Mouse (Mus musculus) heart, embryonic 16.5 days (tissue): ENCODE measurements around the gene Rho. TPM values are rescaled to one million over a fixed set of nuclear protein-coding genes. Genes with fewer than 3 reads are reported as not detected.

Source experiments
- ATAC-seq: fragments of 200-750 bp; cut with Nextera tagmentation; replicated peaks from 2 replicates; pipeline ENCODE4 v1.8.0; 2017; ENCODE audit warnings: moderate number of reproducible peaks; ENCODE audit not compliant: insufficient read depth, low FRiP score; ENCODE audit errors: extremely low read depth
- H3K27ac ChIP-seq: fragments of 300-500 bp; sonication (generic); 2 replicates; pipeline ENCODE4 v1.5.1; 2014; ENCODE audit warnings: mild to moderate bottlenecking, low read length, control low read depth, moderate library complexity
- H3K27me3 ChIP-seq: fragments of 300-500 bp; sonication (generic); 2 replicates; pipeline ENCODE4 v1.6.1; 2014; ENCODE audit warnings: low read length, mixed read lengths; ENCODE audit not compliant: control insufficient read depth, insufficient read depth
- H3K36me3 ChIP-seq: fragments of 300-500 bp; sonication (generic); 2 replicates; pipeline ENCODE4 v1.6.1; 2014; ENCODE audit not compliant: control insufficient read depth, insufficient read depth
- H3K4me1 ChIP-seq: fragments of 300-500 bp; sonication (generic); 2 replicates; pipeline ENCODE4 v1.6.1; 2014; ENCODE audit warnings: low read length, mixed read lengths; ENCODE audit not compliant: control insufficient read depth, insufficient read depth
- H3K4me2 ChIP-seq: fragments of 300-500 bp; sonication (generic); 2 replicates; pipeline ENCODE4 v1.6.1; 2014; ENCODE audit warnings: low read depth, mild to moderate bottlenecking, control low read depth, low read length
- H3K4me3 ChIP-seq: fragments of 300-500 bp; sonication (generic); 2 replicates; pipeline ENCODE4 v1.5.1; 2014; ENCODE audit warnings: mild to moderate bottlenecking, control low read depth, low read length
- H3K9ac ChIP-seq: fragments of 300-500 bp; sonication (generic); 2 replicates; pipeline ENCODE4 v1.6.1; 2014; ENCODE audit warnings: low read length, control low read depth
- H3K9me3 ChIP-seq: fragments of 300-500 bp; sonication (generic); replicated peaks from 2 replicates; pipeline ENCODE4 v1.6.1; 2016; ENCODE audit warnings: low read length; ENCODE audit not compliant: control insufficient read depth
- WGBS: fragments of 180-500 bp; shearing (Covaris S2); extraction: QIAGEN DNeasy Blood & Tissue Kit; methylation state at CpG from one replicate; pipeline ENCODE4 v1.1.7; 2014; 5-methylcytosine and 5-hydroxymethylcytosine counted together
- polyA plus RNA-seq: library from polyadenylated mRNA; unstranded; fragments of >200 nt; fragmentation: Nextera tagmentation; extraction: Ambion mirVana; gene quantifications from 2 replicates; pipeline ENCODE4 v1.2.1, GENCODE M21; 2015

Gene Rho
- polyA plus RNA-seq, 1 experiment from 2014 or later = not detected

DNA sequence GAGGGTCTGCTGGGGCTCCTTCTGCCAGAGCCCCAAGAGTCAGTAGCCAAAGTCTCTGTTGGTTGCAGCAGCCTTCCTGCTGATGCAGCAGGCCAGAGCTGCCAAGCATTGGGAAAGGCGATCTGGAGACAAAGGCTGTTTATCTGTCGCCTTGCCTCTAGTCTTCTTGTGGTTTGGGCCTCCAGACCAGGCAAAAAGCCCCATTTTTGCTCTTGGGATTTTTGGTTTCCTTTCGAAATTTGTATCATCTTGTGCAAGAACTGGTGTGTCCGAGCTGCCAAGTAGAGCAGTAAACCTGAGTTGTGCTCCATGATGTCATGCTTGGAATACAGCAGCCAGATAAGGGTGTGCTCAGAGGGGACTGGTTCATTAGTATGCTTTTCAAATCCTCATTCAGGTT is 34.4 kb upstream of the Rho start:
- no peak for ATAC-seq
- WGBS = 46% methylated on average over 4 of the region's 4 CpGs
- H3K36me3 ChIP-seq = no peaks in the 10 kb centered on the region; the same call in 1 of the 2 replicates
- H3K9me3 ChIP-seq = no peaks in the 10 kb centered on the region
- peaks cover 11% of the 10 kb centered on the region for H3K4me1 ChIP-seq
- H3K4me3 ChIP-seq = no peak overlapping the region
- no peaks in the 10 kb centered on the region for H3K27me3 ChIP-seq
- peak overlapping the region; percentile 12; the same call in 1 of the 2 replicates for H3K27ac ChIP-seq
- H3K4me2 ChIP-seq = no peak overlapping the region
- H3K9ac ChIP-seq = no peak overlapping the region

DNA sequence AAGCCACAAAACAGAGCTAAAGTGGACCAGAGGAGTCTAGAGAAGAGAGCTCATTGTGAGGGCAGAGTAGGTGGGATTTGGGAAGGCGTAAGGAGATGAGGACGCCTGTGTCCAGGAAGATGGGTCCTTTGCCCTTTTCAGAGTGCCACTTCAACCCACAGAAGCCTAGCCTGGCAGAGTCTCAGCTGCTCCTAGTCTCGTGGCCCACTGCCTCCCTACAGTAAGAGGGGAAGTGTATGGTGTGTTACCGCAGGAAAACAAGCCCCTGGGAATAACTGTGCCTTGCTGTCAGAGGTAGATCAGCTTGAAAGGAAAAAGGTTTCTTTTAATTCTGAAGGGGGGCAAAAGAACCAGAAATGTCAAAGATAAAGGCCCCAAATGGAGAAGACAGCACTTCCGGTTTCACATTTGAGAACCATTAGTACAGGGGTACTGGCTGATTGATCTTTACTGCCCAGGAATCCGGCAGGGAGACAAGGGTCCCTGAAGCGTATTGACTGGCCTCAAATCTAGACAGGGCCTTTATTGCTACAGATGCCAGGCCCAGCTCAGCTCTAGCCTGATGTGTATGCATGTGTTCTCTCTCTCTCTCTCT is 33.5 kb upstream of the Rho start:
- Histone ChIP-seq H3K4me2 (no peak overlapping the region), H3K4me1 (peaks cover 11% of the 10 kb centered on the region), H3K27me3 (no peaks in the 10 kb centered on the region), H3K36me3 (peaks cover 3% of the 10 kb centered on the region; the same call in 1 of the 2 replicates), H3K9me3 (no peaks in the 10 kb centered on the region), H3K27ac (no peak overlapping the region), H3K4me3 (no peak overlapping the region), H3K9ac (no peak overlapping the region)
- WGBS = 69% methylated on average over 7 of the region's 7 CpGs
- ATAC-seq = no peak

DNA sequence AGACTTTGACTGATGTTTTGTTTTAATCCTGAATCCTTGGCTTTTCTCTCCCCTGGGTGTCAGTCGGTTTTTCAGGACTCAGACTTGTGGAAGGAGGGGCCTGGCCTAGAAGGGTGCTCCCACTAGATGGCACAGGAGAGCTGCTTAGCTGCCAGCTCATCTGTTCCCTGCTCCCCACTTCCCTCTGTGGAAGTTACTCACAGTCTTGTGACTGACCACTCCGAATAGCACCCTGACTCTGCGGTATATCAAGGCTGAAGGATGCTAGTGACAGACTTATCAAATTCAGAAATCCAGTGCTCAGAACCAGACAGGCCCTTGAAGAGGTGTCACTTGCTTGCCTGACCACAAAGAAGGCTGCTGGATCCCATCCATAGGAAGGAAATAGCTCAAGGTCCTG is 30.5 kb upstream of the Rho start:
- Histone ChIP-seq H3K4me2 (no peak overlapping the region), H3K9me3 (no peaks in the 10 kb centered on the region), H3K27ac (peak overlapping the region; percentile 71), H3K27me3 (no peaks in the 10 kb centered on the region), H3K36me3 (peaks cover 6% of the 10 kb centered on the region), H3K4me3 (no peak overlapping the region), H3K4me1 (peaks cover 15% of the 10 kb centered on the region), H3K9ac (no peak overlapping the region; the same call in 1 of the 2 replicates)
- 13% methylated on average over 3 of the region's 3 CpGs for WGBS
- ATAC-seq = peak; percentile 74

GRCm38 (mm10) chr6:115901489-115901931 is 30.0 kb upstream of the Rho start:
- Histone ChIP-seq H3K4me3 (no peak overlapping the region), H3K4me2 (no peak overlapping the region), H3K9ac (no peak overlapping the region; the same call in 1 of the 2 replicates), H3K9me3 (no peaks in the 10 kb centered on the region), H3K27me3 (no peaks in the 10 kb centered on the region), H3K4me1 (peaks cover 15% of the 10 kb centered on the region), H3K36me3 (peaks cover 6% of the 10 kb centered on the region), H3K27ac (peak overlapping the region; percentile 71)
- ATAC-seq = no peak
- 67% methylated on average over 8 of the region's 8 CpGs for WGBS

- WGBS = 85% methylated on average over 3 of the region's 3 CpGs
Observed at GRCm38 (mm10) chr6:115902545-115902944, 29.0 kb upstream of the Rho start.

DNA sequence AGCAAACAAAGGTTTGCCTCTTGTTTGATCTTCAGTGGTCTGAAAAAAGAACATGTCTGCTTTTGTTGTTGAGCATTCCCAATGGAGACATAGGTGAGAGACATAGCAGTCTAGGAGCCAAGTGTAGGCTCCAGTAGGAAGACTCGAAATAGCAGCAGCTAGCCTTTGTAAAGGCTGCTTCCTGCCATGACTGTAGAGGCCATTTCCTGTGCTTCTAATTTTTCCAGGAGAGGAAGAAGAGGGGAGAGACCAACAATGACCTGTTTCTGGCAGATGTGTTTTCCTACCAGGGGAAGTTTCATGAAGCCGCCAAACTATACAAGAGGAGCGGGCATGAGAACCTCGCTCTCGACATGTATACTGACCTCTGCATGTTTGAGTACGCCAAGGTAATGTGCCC is 26.0 kb upstream of the Rho start:
- no peak overlapping the region for H3K4me3 ChIP-seq
- no peak overlapping the region for H3K4me2 ChIP-seq
- peaks cover 32% of the 10 kb centered on the region for H3K4me1 ChIP-seq
- H3K27ac ChIP-seq = peak overlapping the region; percentile 68
- H3K27me3 ChIP-seq = no peaks in the 10 kb centered on the region
- WGBS = 76% methylated on average over 6 of the region's 6 CpGs
- H3K9ac ChIP-seq = no peak overlapping the region
- peak; percentile 17; the same call in 1 of the 2 replicates for ATAC-seq
- H3K36me3 ChIP-seq = peaks cover 13% of the 10 kb centered on the region
- no peaks in the 10 kb centered on the region for H3K9me3 ChIP-seq

More at GRCm38 (mm10) chr6:115902545-115902944, 29.0 kb upstream of the Rho start:
- Histone ChIP-seq H3K9ac (no peak overlapping the region), H3K4me1 (peaks cover 10% of the 10 kb centered on the region), H3K4me3 (no peak overlapping the region), H3K9me3 (no peaks in the 10 kb centered on the region), H3K4me2 (no peak overlapping the region), H3K27ac (no peak overlapping the region), H3K36me3 (peaks cover 11% of the 10 kb centered on the region), H3K27me3 (no peaks in the 10 kb centered on the region)
- ATAC-seq = no peak

DNA sequence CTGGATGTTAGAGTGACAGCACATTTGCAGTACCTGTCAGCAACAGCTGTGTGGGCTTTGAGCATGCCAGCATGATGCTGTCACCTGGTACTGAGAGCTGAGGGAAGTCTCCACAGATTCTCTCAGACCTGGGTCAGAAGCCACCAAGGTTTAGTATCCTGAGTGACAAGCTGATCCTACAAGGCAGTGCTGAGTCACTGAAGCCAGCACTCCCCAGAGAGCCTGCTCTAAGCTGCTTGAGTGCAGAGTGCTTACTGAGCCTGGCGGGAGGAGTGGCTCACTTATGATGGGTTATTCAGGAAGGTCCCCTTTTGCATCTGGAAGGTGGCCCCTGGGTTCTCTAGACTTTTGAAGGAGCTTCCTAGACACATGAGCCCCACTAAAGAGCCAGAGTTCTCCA is 25.1 kb upstream of the Rho start:
- H3K4me1 ChIP-seq = peaks cover 37% of the 10 kb centered on the region
- no peak for ATAC-seq
- no peak overlapping the region for H3K4me2 ChIP-seq
- no peak overlapping the region for H3K9ac ChIP-seq
- H3K4me3 ChIP-seq = no peak overlapping the region
- 0 out of 2 replicates have a peak overlapping the region, but pooled peaks have one; percentile 16 for H3K27ac ChIP-seq
- whole genome bisulfite sequencing = 57% methylated on average over 1 of the region's 1 CpGs
- H3K27me3 ChIP-seq = no peaks in the 10 kb centered on the region
- H3K9me3 ChIP-seq = no peaks in the 10 kb centered on the region
- peaks cover 13% of the 10 kb centered on the region for H3K36me3 ChIP-seq

GRCm38 (mm10) chr6:115906871-115907270 is 24.7 kb upstream of the Rho start:
- Histone ChIP-seq H3K27me3 (no peaks in the 10 kb centered on the region), H3K9me3 (no peaks in the 10 kb centered on the region), H3K4me1 (peaks cover 38% of the 10 kb centered on the region), H3K9ac (no peak overlapping the region), H3K4me3 (no peak overlapping the region), H3K27ac (0 out of 2 replicates have a peak overlapping the region, but pooled peaks have one; percentile 16), H3K4me2 (no peak overlapping the region), H3K36me3 (peaks cover 13% of the 10 kb centered on the region)
- 66% methylated on average over 2 of the region's 2 CpGs for WGBS
- ATAC-seq = no peak

- 28% methylated on average over 6 of the region's 6 CpGs for WGBS
- no peak overlapping the region for H3K4me2 ChIP-seq
- H3K27ac ChIP-seq = no peak overlapping the region; the same call in 1 of the 2 replicates
- no peak overlapping the region for H3K9ac ChIP-seq
- H3K36me3 ChIP-seq = peaks cover 10% of the 10 kb centered on the region
- peaks cover 44% of the 10 kb centered on the region for H3K4me1 ChIP-seq
- no peaks in the 10 kb centered on the region for H3K9me3 ChIP-seq
- no peak for ATAC-seq
- H3K27me3 ChIP-seq = no peaks in the 10 kb centered on the region
- H3K4me3 ChIP-seq = no peak overlapping the region
Observed at GRCm38 (mm10) chr6:115908421-115908982, 23.0 kb upstream of the Rho start.
